Mouse (Mus musculus) adipocyte (in vitro differentiated cells): ENCODE results near the gene Zfp423.
A peak's percentile ranks its signal among the peaks of the same experiment; 100 is the strongest.

Experiments
- DNase-seq: peaks from one replicate; pipeline ENCODE4 v3.0.0-alpha.2; 2016; ENCODE audit warnings: low spot score

Zfp423 gene

GRCm38 (mm10) chr8:87803437-87803836 is 156.0 kb downstream of the Zfp423 start:
- no peak for DNase-seq

- DNase-seq = no peak
These were observed 156.8 kb downstream of the Zfp423 start for GRCm38 (mm10) chr8:87802571-87802970.

GRCm38 (mm10) chr8:87800121-87800520 is 159.3 kb downstream of the Zfp423 start:
- DNase-seq = no peak

- peak; percentile 10 for DNase-seq
These were observed 163.2 kb downstream of the Zfp423 start for GRCm38 (mm10) chr8:87796234-87796633.

- DNase-seq = no peak
These were observed 164.8 kb downstream of the Zfp423 start for GRCm38 (mm10) chr8:87794639-87795038.

GRCm38 (mm10) chr8:87791103-87791502 is 168.3 kb downstream of the Zfp423 start:
- peak; percentile 30 for DNase-seq

- DNase-seq = no peak
These were observed 174.6 kb downstream of the Zfp423 start for GRCm38 (mm10) chr8:87784641-87785439.

- DNase-seq = peak; percentile 12
These were observed 175.2 kb downstream of the Zfp423 start for GRCm38 (mm10) chr8:87784227-87784626.

GRCm38 (mm10) chr8:87783198-87783597 is 176.2 kb downstream of the Zfp423 start:
- no peak for DNase-seq

GRCm38 (mm10) chr8:87777586-87777985 is 181.8 kb downstream of the Zfp423 start:
- no peak for DNase-seq

- no peak for DNase-seq
These were observed 183.5 kb downstream of the Zfp423 start for GRCm38 (mm10) chr8:87775889-87776288.

- no peak for DNase-seq
These were observed 184.4 kb downstream of the Zfp423 start for GRCm38 (mm10) chr8:87774966-87775365.

GRCm38 (mm10) chr8:87772894-87773502 is 186.4 kb downstream of the Zfp423 start:
- DNase-seq = no peak

GRCm38 (mm10) chr8:87767882-87768281 is 191.5 kb downstream of the Zfp423 start:
- DNase-seq = no peak

GRCm38 (mm10) chr8:87765276-87765675 is 194.1 kb downstream of the Zfp423 start:
- no peak for DNase-seq

GRCm38 (mm10) chr8:87758750-87759149 is 200.6 kb downstream of the Zfp423 start:
- DNase-seq = no peak

- no peak for DNase-seq
These were observed 204.5 kb downstream of the Zfp423 start for GRCm38 (mm10) chr8:87754853-87755252.

- DNase-seq = peak; percentile 17
These were observed 205.8 kb downstream of the Zfp423 start for GRCm38 (mm10) chr8:87753636-87754035.

- DNase-seq = peak; percentile 37
These were observed 206.2 kb downstream of the Zfp423 start for GRCm38 (mm10) chr8:87753148-87753547.

GRCm38 (mm10) chr8:87752710-87753109 is 206.7 kb downstream of the Zfp423 start:
- DNase-seq = no peak

GRCm38 (mm10) chr8:87747582-87747981 is 211.8 kb downstream of the Zfp423 start:
- no peak for DNase-seq

GRCm38 (mm10) chr8:87747142-87747541 is 212.3 kb downstream of the Zfp423 start:
- no peak for DNase-seq

- no peak for DNase-seq
These were observed 213.3 kb downstream of the Zfp423 start for GRCm38 (mm10) chr8:87746072-87746471.
